Mouse (Mus musculus): ENCODE results near the gene Cyp4b1. TPM values are rescaled to one million over a fixed set of nuclear protein-coding genes. Genes with fewer than 3 reads are reported as not detected.
A peak's percentile ranks its signal among the peaks of the same experiment; 100 is the strongest.
"Not testable (repeated sequence)": the region's sequence is repeated elsewhere in the genome, so short reads cannot be mapped to it uniquely, and the experiment has no call there.

Gene Cyp4b1
- polyA plus RNA-seq (2015; fragmentation: Nextera tagmentation; extraction: Ambion mirVana), result 0.54 and 0.93 TPM in 2 replicates

- Histone ChIP-seq H3K4me2 (no peak within 1 kb of the TSS), H3K36me3 (replicated peaks) (no peaks in the 10 kb centered on the region), H3K27me3 (replicated peaks) (no peaks in the 10 kb centered on the region), H3K9me3 (no peaks in the 10 kb centered on the region), H3K9ac (no peak within 1 kb of the TSS), H3K4me3 (no peak within 1 kb of the TSS), H3K27ac (no peak within 1 kb of the TSS), H3K4me1 (no peaks in the 10 kb centered on the region)
- 89% methylated on average over 9 of the region's 9 CpGs for WGBS
- no peak for ATAC-seq (replicated peaks)
Observed at GRCm38 (mm10) chr4:115647580-115647979, at the start of gene Cyp4b1. TSS of gene Cyp4b1 (minus strand) at chr4:115647723.

- Histone ChIP-seq H3K27ac (no peak overlapping the region), H3K9ac (no peak overlapping the region), H3K4me1 (no peaks in the 10 kb centered on the region), H3K4me2 (no peak overlapping the region), H3K9me3 (no peaks in the 10 kb centered on the region), H3K27me3 (replicated peaks) (no peaks in the 10 kb centered on the region), H3K36me3 (replicated peaks) (no peaks in the 10 kb centered on the region), H3K4me3 (no peak overlapping the region)
- ATAC-seq (replicated peaks), result no peak
- 18% methylated on average over 4 of the region's 4 CpGs for WGBS
Observed at GRCm38 (mm10) chr4:115686299-115686698, 38.8 kb upstream of the Cyp4b1 start.

GRCm38 (mm10) chr4:115659190-115659589 is 11.7 kb upstream of the Cyp4b1 start:
- Histone ChIP-seq H3K4me2 (no peak overlapping the region), H3K4me3 (no peak overlapping the region), H3K9ac (no peak overlapping the region), H3K27me3 (replicated peaks) (no peaks in the 10 kb centered on the region), H3K36me3 (replicated peaks) (no peaks in the 10 kb centered on the region), H3K4me1 (no peaks in the 10 kb centered on the region), H3K27ac (no peak overlapping the region), H3K9me3 (no peaks in the 10 kb centered on the region)
- no peak for ATAC-seq (replicated peaks)

GRCm38 (mm10) chr4:115657867-115658249 is 10.3 kb upstream of the Cyp4b1 start:
- no peaks in the 10 kb centered on the region for H3K36me3 ChIP-seq (replicated peaks)
- no peaks in the 10 kb centered on the region for H3K4me1 ChIP-seq
- H3K27me3 ChIP-seq (replicated peaks), result no peaks in the 10 kb centered on the region
- peak overlapping the region; percentile 98 for H3K4me2 ChIP-seq
- peak overlapping the region; percentile 61 for H3K4me3 ChIP-seq
- H3K9ac ChIP-seq, result peak overlapping the region; percentile 69; the same call in 1 of the 2 replicates
- peak; percentile 61 for ATAC-seq (replicated peaks)
- no peak overlapping the region for H3K27ac ChIP-seq
- H3K9me3 ChIP-seq, result no peaks in the 10 kb centered on the region

- 2% methylated on average over 32 of the region's 34 CpGs for WGBS
- Histone ChIP-seq H3K27ac (0 out of 2 replicates have a peak overlapping the region, but pooled peaks have one; percentile 50), H3K4me1 (no peaks in the 10 kb centered on the region), H3K27me3 (replicated peaks) (no peaks in the 10 kb centered on the region), H3K36me3 (replicated peaks) (no peaks in the 10 kb centered on the region), H3K9me3 (no peaks in the 10 kb centered on the region), H3K4me2 (peak overlapping the region; percentile 98), H3K4me3 (peak overlapping the region; percentile 61), H3K9ac (peak overlapping the region; percentile 69)
- ATAC-seq (replicated peaks), result peak; percentile 96
Observed at GRCm38 (mm10) chr4:115657104-115657866, 9.8 kb upstream of the Cyp4b1 start.

GRCm38 (mm10) chr4:115656535-115656922 is 9.0 kb upstream of the Cyp4b1 start:
- not testable (repeated sequence) for H3K4me1 ChIP-seq; ATAC-seq (replicated peaks); H3K9me3 ChIP-seq; H3K36me3 ChIP-seq (replicated peaks); H3K27ac ChIP-seq; H3K27me3 ChIP-seq (replicated peaks); H3K9ac ChIP-seq; H3K4me3 ChIP-seq
- WGBS, result 91% methylated on average over 1 of the region's 1 CpGs
- peak overlapping the region; percentile 98; the same call in 1 of the 2 replicates for H3K4me2 ChIP-seq

GRCm38 (mm10) chr4:115655841-115656534 is 8.5 kb upstream of the Cyp4b1 start:
- WGBS, result 91% methylated on average over 7 of the region's 7 CpGs
- not testable (repeated sequence) for H3K4me3 ChIP-seq; H3K9ac ChIP-seq; H3K9me3 ChIP-seq; H3K27ac ChIP-seq; H3K4me2 ChIP-seq; H3K4me1 ChIP-seq; H3K27me3 ChIP-seq (replicated peaks); H3K36me3 ChIP-seq (replicated peaks); ATAC-seq (replicated peaks)

GRCm38 (mm10) chr4:115650866-115651265 is 3.3 kb upstream of the Cyp4b1 start:
- no peaks in the 10 kb centered on the region for H3K27me3 ChIP-seq (replicated peaks)
- no peak for ATAC-seq (replicated peaks)
- no peak overlapping the region for H3K4me3 ChIP-seq
- H3K9ac ChIP-seq, result no peak overlapping the region
- no peaks in the 10 kb centered on the region for H3K9me3 ChIP-seq
- H3K36me3 ChIP-seq (replicated peaks), result no peaks in the 10 kb centered on the region
- no peaks in the 10 kb centered on the region for H3K4me1 ChIP-seq
- no peak overlapping the region for H3K4me2 ChIP-seq
- WGBS, result 91% methylated on average over 5 of the region's 5 CpGs
- H3K27ac ChIP-seq, result no peak overlapping the region

- no peaks in the 10 kb centered on the region for H3K27me3 ChIP-seq (replicated peaks)
- H3K27ac ChIP-seq, result no peak overlapping the region
- H3K4me2 ChIP-seq, result no peak overlapping the region
- H3K4me1 ChIP-seq, result no peaks in the 10 kb centered on the region
- no peak overlapping the region for H3K4me3 ChIP-seq
- ATAC-seq (replicated peaks), result no peak
- no peaks in the 10 kb centered on the region for H3K9me3 ChIP-seq
- no peaks in the 10 kb centered on the region for H3K36me3 ChIP-seq (replicated peaks)
- no peak overlapping the region for H3K9ac ChIP-seq
Observed at GRCm38 (mm10) chr4:115649344-115649743, 1.8 kb upstream of the Cyp4b1 start.

- no peak overlapping the region for H3K4me3 ChIP-seq
- H3K27me3 ChIP-seq (replicated peaks), result no peaks in the 10 kb centered on the region
- H3K9ac ChIP-seq, result no peak overlapping the region
- no peak for ATAC-seq (replicated peaks)
- no peaks in the 10 kb centered on the region for H3K9me3 ChIP-seq
- no peaks in the 10 kb centered on the region for H3K4me1 ChIP-seq
- no peak overlapping the region for H3K4me2 ChIP-seq
- no peaks in the 10 kb centered on the region for H3K36me3 ChIP-seq (replicated peaks)
- no peak overlapping the region for H3K27ac ChIP-seq
- WGBS, result 75% methylated on average over 2 of the region's 2 CpGs
Observed at GRCm38 (mm10) chr4:115648752-115649151, 1.2 kb upstream of the Cyp4b1 start.

GRCm38 (mm10) chr4:115645371-115645770 is 2.2 kb downstream of the Cyp4b1 start:
- Histone ChIP-seq H3K9me3 (no peaks in the 10 kb centered on the region), H3K4me3 (no peak overlapping the region), H3K4me2 (no peak overlapping the region), H3K36me3 (replicated peaks) (no peaks in the 10 kb centered on the region), H3K27me3 (replicated peaks) (no peaks in the 10 kb centered on the region), H3K4me1 (no peaks in the 10 kb centered on the region), H3K9ac (no peak overlapping the region), H3K27ac (no peak overlapping the region)
- ATAC-seq (replicated peaks), result no peak

- Histone ChIP-seq H3K9ac (no peak overlapping the region), H3K4me1 (no peaks in the 10 kb centered on the region), H3K36me3 (replicated peaks) (no peaks in the 10 kb centered on the region), H3K27me3 (replicated peaks) (no peaks in the 10 kb centered on the region), H3K9me3 (no peaks in the 10 kb centered on the region), H3K27ac (no peak overlapping the region), H3K4me3 (no peak overlapping the region), H3K4me2 (no peak overlapping the region)
- ATAC-seq (replicated peaks), result no peak
- WGBS, result 66% methylated on average over 5 of the region's 5 CpGs
Observed at GRCm38 (mm10) chr4:115642967-115643754, 4.4 kb downstream of the Cyp4b1 start.
